Mouse (Mus musculus) forebrain, embryonic 15.5 days (tissue): ENCODE data around the gene 4931406P16Rik. TPM values are rescaled to one million over a fixed set of nuclear protein-coding genes. Genes with fewer than 3 reads are reported as not detected.
"Not testable (repeated sequence)": the region's sequence is repeated elsewhere in the genome, so short reads cannot be mapped to it uniquely, and the experiment has no call there.

Source experiments
- ATAC-seq: fragments of 200-750 bp; cut with Nextera tagmentation; replicated peaks from 2 replicates; pipeline ENCODE4 v1.8.0; 2017; ENCODE audit warnings: mild to moderate bottlenecking, moderate TSS enrichment, moderate library complexity
- H3K27ac ChIP-seq: fragments of 300-500 bp; sonication (generic); replicated peaks from 2 replicates; pipeline ENCODE4 v1.5.1; 2015; ENCODE audit warnings: mild to moderate bottlenecking, inconsistent platforms
- H3K27me3 ChIP-seq: fragments of 300-500 bp; sonication (generic); 2 replicates; pipeline ENCODE4 v1.6.1; 2015; ENCODE audit warnings: inconsistent platforms
- H3K36me3 ChIP-seq: fragments of 300-500 bp; sonication (generic); 2 replicates; pipeline ENCODE4 v1.6.1; 2015; ENCODE audit warnings: mild to moderate bottlenecking, inconsistent platforms
- H3K4me1 ChIP-seq: fragments of 300-500 bp; sonication (generic); 2 replicates; pipeline ENCODE4 v1.6.1; 2015; ENCODE audit warnings: inconsistent platforms
- H3K4me2 ChIP-seq: fragments of 300-500 bp; sonication (generic); replicated peaks from 2 replicates; pipeline ENCODE4 v1.6.1; 2015; ENCODE audit warnings: mild to moderate bottlenecking, inconsistent platforms
- H3K4me3 ChIP-seq: fragments of 300-500 bp; sonication (generic); 2 replicates; pipeline ENCODE4 v1.5.1; 2015; ENCODE audit warnings: mild to moderate bottlenecking, inconsistent platforms
- H3K9ac ChIP-seq: fragments of 300-500 bp; sonication (generic); replicated peaks from 2 replicates; pipeline ENCODE4 v1.6.1; 2015; ENCODE audit warnings: mild to moderate bottlenecking, inconsistent platforms
- H3K9me3 ChIP-seq: fragments of 300-500 bp; sonication (generic); 2 replicates; pipeline ENCODE4 v1.6.1; 2016; ENCODE audit warnings: inconsistent platforms
- WGBS: fragments of 180-500 bp; shearing (Covaris S2); methylation state at CpG from one replicate; pipeline ENCODE4 v1.1.7; 2015; ENCODE audit warnings: mixed read lengths; 5-methylcytosine and 5-hydroxymethylcytosine counted together
- polyA plus RNA-seq: library from polyadenylated mRNA; unstranded; fragments of >200 nt; fragmentation: Nextera tagmentation; extraction: Ambion mirVana; gene quantifications from 2 replicates; pipeline ENCODE4 v1.2.1, GENCODE M21; 2015

4931406P16Rik gene
- polyA plus RNA-seq, 1 experiment from 2014 or later = 25.4 TPM

- Histone ChIP-seq H3K9me3 (no peaks in the 10 kb centered on the region), H3K4me3 (no peak overlapping the region), H3K9ac (no peak overlapping the region), H3K27ac (no peak overlapping the region), H3K27me3 (no peaks in the 10 kb centered on the region), H3K4me2 (no peak overlapping the region), H3K4me1 (no peaks in the 10 kb centered on the region), H3K36me3 (peaks cover 47% of the 10 kb centered on the region)
- no peak for ATAC-seq
- WGBS = 93% methylated on average over 9 of the region's 9 CpGs
These were observed 91.6 kb downstream of the 4931406P16Rik start for GRCm38 (mm10) chr7:34221594-34222250.

DNA sequence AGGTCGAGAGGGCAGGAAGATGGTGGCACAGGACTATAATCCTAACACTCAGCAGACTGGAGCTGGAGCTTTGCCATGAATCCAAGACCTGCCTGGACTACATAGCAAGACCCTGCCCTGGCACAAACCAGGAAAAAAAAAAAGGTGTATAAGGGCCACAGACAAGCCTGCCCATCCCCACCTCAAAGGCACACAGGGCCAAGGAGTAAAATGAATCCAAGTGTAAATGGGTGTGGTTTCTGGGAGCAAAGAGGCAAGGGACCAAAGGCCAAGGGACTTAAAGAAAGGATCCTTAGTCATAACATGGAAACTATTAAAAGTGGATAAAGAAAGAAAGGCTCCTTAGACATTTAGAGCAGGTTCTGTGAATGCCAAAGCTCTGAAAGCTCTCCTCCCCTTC lies 94.9 kb downstream of the 4931406P16Rik start:
- Histone ChIP-seq H3K4me3 (no peak overlapping the region), H3K27me3 (no peaks in the 10 kb centered on the region), H3K27ac (no peak overlapping the region), H3K4me2 (no peak overlapping the region), H3K9ac (no peak overlapping the region), H3K36me3 (peaks cover 54% of the 10 kb centered on the region), H3K9me3 (no peaks in the 10 kb centered on the region), H3K4me1 (no peaks in the 10 kb centered on the region)
- 62% methylated on average over 1 of the region's 1 CpGs for WGBS
- no peak for ATAC-seq

DNA sequence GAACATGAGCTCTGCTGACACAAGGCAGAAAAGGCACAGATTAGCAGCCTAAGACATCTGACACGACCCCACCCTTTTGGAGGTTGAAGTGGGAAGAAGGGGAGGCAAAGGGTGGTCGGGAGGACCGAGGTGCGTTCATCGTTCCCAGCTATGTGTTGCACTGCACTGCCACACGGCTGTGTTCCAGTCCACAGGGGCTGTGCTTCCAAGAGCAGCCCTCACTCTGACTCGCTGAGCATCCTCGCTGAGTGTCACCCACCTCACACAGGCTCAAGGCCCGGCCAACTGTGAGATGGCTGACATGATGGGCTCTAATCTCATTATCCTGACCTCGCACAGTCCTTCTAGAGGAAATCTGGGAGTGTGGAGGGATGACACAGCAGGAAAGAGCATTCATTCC lies 96.9 kb downstream of the 4931406P16Rik start:
- no peak for ATAC-seq

GRCm38 (mm10) chr7:34215481-34215880 lies 97.9 kb downstream of the 4931406P16Rik start:
- no peak overlapping the region for H3K4me3 ChIP-seq
- H3K9ac ChIP-seq = no peak overlapping the region
- peaks cover 66% of the 10 kb centered on the region for H3K36me3 ChIP-seq
- no peak for ATAC-seq
- H3K9me3 ChIP-seq = no peaks in the 10 kb centered on the region
- 92% methylated on average over 9 of the region's 9 CpGs for WGBS
- no peaks in the 10 kb centered on the region for H3K27me3 ChIP-seq
- H3K4me2 ChIP-seq = no peak overlapping the region
- no peak overlapping the region for H3K27ac ChIP-seq
- H3K4me1 ChIP-seq = no peaks in the 10 kb centered on the region

More for the DNA sequence above, 96.9 kb downstream of the 4931406P16Rik start:
- Histone ChIP-seq H3K9ac (no peak overlapping the region), H3K27ac (no peak overlapping the region), H3K4me2 (no peak overlapping the region), H3K4me1 (no peaks in the 10 kb centered on the region), H3K9me3 (no peaks in the 10 kb centered on the region), H3K27me3 (no peaks in the 10 kb centered on the region), H3K4me3 (no peak overlapping the region), H3K36me3 (peaks cover 59% of the 10 kb centered on the region)
- WGBS = 91% methylated on average over 10 of the region's 10 CpGs

DNA sequence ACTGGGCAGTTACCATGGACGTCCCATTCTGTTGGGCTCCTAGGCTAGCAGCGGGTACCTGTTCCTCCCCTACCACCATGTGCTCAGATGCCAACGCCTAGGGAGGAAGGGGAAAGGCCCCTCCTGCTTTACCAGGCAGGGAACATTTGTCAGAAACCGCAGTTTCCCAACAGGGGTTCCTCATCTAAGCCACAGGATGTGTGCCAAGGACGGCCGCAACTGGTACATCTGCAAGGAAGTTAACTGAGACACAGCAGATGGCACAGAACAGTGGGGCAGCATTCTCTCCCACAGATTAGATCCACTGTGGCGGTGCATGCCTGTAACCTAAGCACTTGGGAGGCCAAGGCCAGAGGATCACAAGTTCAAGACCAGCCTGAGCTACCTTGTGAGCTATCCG lies 98.7 kb downstream of the 4931406P16Rik start:
- Histone ChIP-seq H3K9ac (no peak overlapping the region), H3K4me1 (no peaks in the 10 kb centered on the region), H3K27me3 (no peaks in the 10 kb centered on the region), H3K9me3 (no peaks in the 10 kb centered on the region), H3K4me2 (no peak overlapping the region), H3K27ac (no peak overlapping the region), H3K36me3 (peaks cover 68% of the 10 kb centered on the region), H3K4me3 (no peak overlapping the region)
- no peak for ATAC-seq
- WGBS = 90% methylated on average over 8 of the region's 8 CpGs

DNA sequence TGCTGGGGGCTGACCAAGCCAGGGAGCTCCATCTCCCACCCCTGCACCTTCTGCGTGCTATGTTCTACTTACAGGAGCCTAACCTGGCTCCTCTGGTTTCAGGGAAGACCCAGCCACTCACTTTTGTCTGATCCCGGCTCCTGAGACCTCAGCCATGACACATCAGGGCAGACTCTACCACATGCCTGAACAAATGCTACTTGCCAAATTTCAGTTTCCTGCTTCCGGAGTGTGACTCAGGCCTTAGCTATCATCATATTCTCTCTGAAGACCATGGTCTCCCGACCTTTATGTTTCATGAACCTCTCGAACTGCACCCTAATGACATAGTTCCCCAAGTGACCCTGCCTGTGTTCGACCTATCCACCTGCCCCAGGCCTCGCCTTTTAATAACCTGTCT lies 100.1 kb downstream of the 4931406P16Rik start:
- Histone ChIP-seq H3K4me1 (no peaks in the 10 kb centered on the region), H3K4me2 (no peak overlapping the region), H3K9ac (no peak overlapping the region), H3K9me3 (no peaks in the 10 kb centered on the region), H3K4me3 (no peak overlapping the region), H3K27ac (no peak overlapping the region), H3K27me3 (no peaks in the 10 kb centered on the region), H3K36me3 (peaks cover 69% of the 10 kb centered on the region)
- WGBS = 94% methylated on average over 7 of the region's 7 CpGs
- ATAC-seq = no peak

- H3K9ac ChIP-seq = no peak overlapping the region
- H3K4me3 ChIP-seq = no peak overlapping the region
- H3K36me3 ChIP-seq = peaks cover 87% of the 10 kb centered on the region
- no peak for ATAC-seq
- no peaks in the 10 kb centered on the region for H3K4me1 ChIP-seq
- H3K27me3 ChIP-seq = no peaks in the 10 kb centered on the region
- no peak overlapping the region for H3K4me2 ChIP-seq
- WGBS = 92% methylated on average over 9 of the region's 9 CpGs
- H3K27ac ChIP-seq = no peak overlapping the region
- no peaks in the 10 kb centered on the region for H3K9me3 ChIP-seq
These were observed 105.2 kb downstream of the 4931406P16Rik start for GRCm38 (mm10) chr7:34208027-34208745.

DNA sequence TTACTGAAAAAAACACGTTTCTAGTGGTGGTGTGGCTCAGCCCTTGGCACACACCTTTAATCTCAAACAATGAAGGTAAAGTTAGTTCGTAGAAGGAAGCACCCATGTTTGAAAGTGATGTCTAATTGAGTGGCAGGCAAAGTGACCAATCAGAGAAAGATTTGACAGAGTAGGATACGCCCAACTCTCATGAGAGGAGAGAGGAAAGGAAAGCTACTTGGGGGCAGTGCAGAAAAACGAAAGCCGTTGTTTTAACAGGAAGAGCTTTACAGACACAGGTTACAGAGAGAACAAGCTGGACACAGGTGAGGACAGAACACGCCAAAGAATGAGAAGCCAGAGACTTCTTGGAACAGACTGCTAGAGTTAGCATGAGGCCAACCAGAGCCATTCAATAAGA lies 107.0 kb downstream of the 4931406P16Rik start:
- Histone ChIP-seq H3K27ac (no peak overlapping the region), H3K4me3 (no peak overlapping the region), H3K4me1 (no peaks in the 10 kb centered on the region), H3K27me3 (no peaks in the 10 kb centered on the region), H3K36me3 (peaks cover 88% of the 10 kb centered on the region), H3K9me3 (no peaks in the 10 kb centered on the region), H3K9ac (no peak overlapping the region), H3K4me2 (no peak overlapping the region)
- WGBS = 96% methylated on average over 6 of the region's 6 CpGs
- no peak for ATAC-seq

GRCm38 (mm10) chr7:34202147-34202546 lies 111.2 kb downstream of the 4931406P16Rik start:
- not testable (repeated sequence) for H3K27me3 ChIP-seq, ATAC-seq, H3K4me1 ChIP-seq, H3K9ac ChIP-seq, H3K27ac ChIP-seq, H3K4me3 ChIP-seq, H3K9me3 ChIP-seq, H3K4me2 ChIP-seq
- peaks cover 64% of the 10 kb centered on the region for H3K36me3 ChIP-seq
- 93% methylated on average over 10 of the region's 10 CpGs for WGBS

DNA sequence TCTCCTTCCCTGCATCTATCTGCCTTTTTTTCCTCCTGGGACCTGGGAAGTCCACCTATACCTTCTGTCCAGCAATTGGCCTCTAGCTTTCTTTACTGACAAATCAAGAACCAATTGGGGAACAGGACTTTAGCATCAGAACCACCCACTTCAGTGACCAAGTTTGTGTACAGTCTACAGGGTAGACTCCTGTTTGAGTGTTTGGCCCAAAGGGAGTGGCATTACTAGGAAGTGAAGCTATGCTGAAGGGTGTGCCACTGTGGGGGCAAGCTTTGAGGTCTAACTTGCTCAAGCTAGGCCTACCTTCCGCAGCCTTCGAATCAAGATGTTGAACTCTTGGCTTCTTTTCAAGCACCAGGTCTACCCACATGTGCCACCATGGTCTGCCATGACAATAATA lies 112.5 kb downstream of the 4931406P16Rik start:
- 99% methylated on average over 2 of the region's 2 CpGs for WGBS
- peaks cover 2% of the 10 kb centered on the region for H3K4me1 ChIP-seq
- H3K9ac ChIP-seq = no peak overlapping the region
- H3K9me3 ChIP-seq = no peaks in the 10 kb centered on the region
- no peak for ATAC-seq
- H3K27me3 ChIP-seq = no peaks in the 10 kb centered on the region
- H3K4me2 ChIP-seq = no peak overlapping the region
- H3K36me3 ChIP-seq = peaks cover 50% of the 10 kb centered on the region
- no peak overlapping the region for H3K4me3 ChIP-seq
- H3K27ac ChIP-seq = no peak overlapping the region

DNA sequence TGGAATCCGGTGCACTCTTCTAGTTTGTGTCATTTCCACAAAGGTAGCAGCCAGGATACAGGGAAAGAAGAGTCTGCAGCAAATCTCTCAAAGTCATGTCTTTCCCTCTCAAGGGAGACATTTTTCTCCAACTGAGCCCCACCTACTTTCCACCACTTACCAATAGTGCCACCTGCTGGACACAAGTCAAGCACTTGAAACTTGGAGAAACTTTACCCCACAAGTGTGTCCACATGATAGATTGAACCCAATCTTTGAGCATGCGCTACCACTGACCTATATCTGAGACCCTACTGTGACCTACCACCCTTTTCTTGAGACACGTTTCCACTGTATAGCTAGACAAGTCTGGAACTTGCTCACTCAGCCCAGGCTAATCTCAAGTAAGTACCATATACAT lies 115.0 kb downstream of the 4931406P16Rik start:
- no peaks in the 10 kb centered on the region for H3K9me3 ChIP-seq
- no peak for ATAC-seq
- no peak overlapping the region for H3K27ac ChIP-seq
- no peak overlapping the region for H3K9ac ChIP-seq
- H3K27me3 ChIP-seq = no peaks in the 10 kb centered on the region
- WGBS = 59% methylated on average over 3 of the region's 3 CpGs
- no peak overlapping the region for H3K4me2 ChIP-seq
- peaks cover 9% of the 10 kb centered on the region for H3K4me1 ChIP-seq
- no peak overlapping the region for H3K4me3 ChIP-seq
- H3K36me3 ChIP-seq = peaks cover 27% of the 10 kb centered on the region

- peak; percentile 94 for ATAC-seq
- H3K9ac ChIP-seq = peak within 1 kb of the TSS; percentile 83
- no peaks in the 10 kb centered on the region for H3K27me3 ChIP-seq
- H3K36me3 ChIP-seq = peaks cover 24% of the 10 kb centered on the region
- peak within 1 kb of the TSS; percentile 75 for H3K4me2 ChIP-seq
- 4% methylated on average over 70 of the region's 70 CpGs for WGBS
- peaks cover 9% of the 10 kb centered on the region for H3K4me1 ChIP-seq
- peak within 1 kb of the TSS; percentile 69 for H3K4me3 ChIP-seq
- H3K27ac ChIP-seq = peak within 1 kb of the TSS; percentile 55; the same call in 1 of the 2 replicates
- no peaks in the 10 kb centered on the region for H3K9me3 ChIP-seq
These were observed 116.9 kb downstream of the 4931406P16Rik start, which contains the start of gene Pdcd2l for GRCm38 (mm10) chr7:34196132-34197128. Gene Pdcd2l, minus strand, starts transcription at chr7:34196661.
